Mouse (Mus musculus) ES-Bruce4 (cell line): ENCODE measurements around the gene Itih3. TPM values are rescaled to one million over a fixed set of nuclear protein-coding genes. Genes with fewer than 3 reads are reported as not detected.
A peak's percentile ranks its signal among the peaks of the same experiment; 100 is the strongest.

Source experiments
- H3K27ac ChIP-seq: 2 replicates; pipeline ENCODE4 v1.5.1; 2012; ENCODE audit warnings: low read length, inconsistent platforms; ENCODE audit not compliant: insufficient read depth
- H3K27me3 ChIP-seq: 2 replicates; pipeline ENCODE4 v1.6.1; 2012; ENCODE audit warnings: mild to moderate bottlenecking, low read length, inconsistent platforms; ENCODE audit not compliant: control insufficient read depth, poor library complexity, insufficient read depth, severe bottlenecking
- H3K36me3 ChIP-seq: 2 replicates; pipeline ENCODE4 v1.6.1; 2012; ENCODE audit warnings: inconsistent platforms, mild to moderate bottlenecking, low read length, moderate library complexity; ENCODE audit not compliant: control insufficient read depth, poor library complexity, insufficient read depth, severe bottlenecking
- H3K4me1 ChIP-seq: one replicate; pipeline ENCODE4 v1.8.1; 2011; ENCODE audit warnings: low read length; ENCODE audit not compliant: control insufficient read depth, insufficient read depth
- H3K4me3 ChIP-seq: 2 replicates; pipeline ENCODE4 v1.5.1; 2011; ENCODE audit warnings: low read depth, mild to moderate bottlenecking, low read length
- H3K9ac ChIP-seq: 2 replicates; pipeline ENCODE4 v1.6.1; 2012; ENCODE audit warnings: low read depth, mild to moderate bottlenecking, inconsistent platforms; ENCODE audit not compliant: poor library complexity, severe bottlenecking
- H3K9me3 ChIP-seq: replicated peaks from 2 replicates; pipeline ENCODE4 v1.6.1; 2012; ENCODE audit warnings: mild to moderate bottlenecking, low read length, inconsistent platforms; ENCODE audit not compliant: control insufficient read depth, poor library complexity, insufficient read depth, severe bottlenecking
- CTCF ChIP-seq: IDR thresholded peaks from one replicate; pipeline ENCODE4 v1.8.1; 2011; ENCODE audit warnings: low read depth, low read length
- EP300 ChIP-seq: IDR thresholded peaks from 2 replicates; pipeline ENCODE4 v1.6.1; 2011; ENCODE audit warnings: low read depth, low read length; ENCODE audit not compliant: insufficient read depth
- POLR2A ChIP-seq: IDR thresholded peaks from one replicate; pipeline ENCODE4 v1.8.1; 2011; ENCODE audit warnings: low read length; ENCODE audit not compliant: insufficient read depth
- polyA plus RNA-seq: library from polyadenylated mRNA; stranded (reverse); fragments of >200 nt; gene quantifications from 2 replicates; pipeline ENCODE4 v1.2.4, GENCODE M21; 2011; ENCODE audit warnings: low read depth; ENCODE audit not compliant: missing spikeins, insufficient read depth, insufficient read length

Gene Itih3
- polyA plus RNA-seq, 1 experiment: not detected

DNA sequence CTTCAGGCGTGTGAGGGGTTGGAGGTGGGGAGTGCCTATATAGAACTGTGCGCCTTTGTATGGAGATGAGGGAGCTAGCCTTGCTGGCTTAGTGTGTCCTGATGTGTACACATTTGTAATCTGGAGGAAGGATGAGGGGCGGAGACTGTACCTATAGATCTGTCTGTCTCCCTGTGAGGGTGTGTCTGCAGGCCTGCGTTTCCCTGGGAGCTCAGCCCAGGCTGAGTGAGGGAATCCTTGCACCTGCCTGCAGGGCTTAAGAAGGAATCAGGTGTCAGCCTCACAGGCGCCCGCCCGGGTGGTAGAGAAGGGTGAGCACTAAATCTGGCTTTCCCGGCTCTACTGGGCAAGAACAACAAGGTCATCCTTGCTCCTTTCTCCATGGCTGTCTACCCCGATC lies 43.8 kb downstream of the Itih3 start:
- no peak overlapping the region for H3K4me3 ChIP-seq
- no peaks in the 10 kb centered on the region for H3K36me3 ChIP-seq
- TF ChIP-seq POLR2A (no peak), CTCF (no peak), EP300 (0 out of 2 replicates have a peak, but pooled peaks have one; percentile 12)

DNA sequence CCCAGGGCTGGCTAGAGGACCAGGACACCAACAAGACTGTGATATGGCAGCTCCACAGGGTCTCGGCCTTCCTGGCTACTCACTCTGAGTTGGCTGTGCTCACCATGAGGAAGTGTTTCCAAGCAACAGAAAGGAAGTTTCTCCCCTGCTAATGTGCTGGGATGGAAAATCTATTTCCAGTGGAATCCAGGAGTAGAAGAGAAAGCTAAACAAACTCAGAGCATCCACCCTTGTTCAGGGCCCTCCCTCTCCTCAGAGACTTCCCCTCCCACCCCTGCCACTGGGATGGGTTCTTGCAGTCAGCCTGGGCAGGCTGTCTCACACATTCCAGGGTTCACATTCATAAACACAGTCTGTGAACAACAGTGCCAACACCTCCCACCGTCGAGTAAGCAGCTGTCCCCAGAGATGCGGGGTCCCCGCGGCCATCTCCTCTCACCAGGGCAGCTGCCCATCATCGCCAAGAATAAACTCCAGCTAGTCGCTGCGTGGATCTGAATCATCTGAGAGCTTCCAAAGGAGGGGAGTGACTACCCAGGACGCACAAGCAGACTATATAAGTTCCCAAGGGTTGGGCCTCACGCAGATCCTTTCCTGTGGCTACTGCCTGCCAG lies 44.5 kb downstream of the Itih3 start, which contains the start of gene Mustn1:
Mustn1 (plus strand) TSS at position 243 of the 614 bp plus-strand sequence.
- no peaks in the 10 kb centered on the region for H3K9me3 ChIP-seq
- no peaks in the 10 kb centered on the region for H3K27me3 ChIP-seq
- no peak within 1 kb of the TSS for H3K4me3 ChIP-seq
- H3K27ac ChIP-seq: no peak within 1 kb of the TSS
- no peak for TF ChIP-seq POLR2A
- TF ChIP-seq CTCF: no peak
- no peak for TF ChIP-seq EP300
- H3K4me1 ChIP-seq: peaks cover 2% of the 10 kb centered on the region
- H3K9ac ChIP-seq: no peak within 1 kb of the TSS
- H3K36me3 ChIP-seq: no peaks in the 10 kb centered on the region

More for the DNA sequence above, 43.8 kb downstream of the Itih3 start:
- Histone ChIP-seq H3K27ac (no peak overlapping the region), H3K9ac (no peak overlapping the region), H3K27me3 (no peaks in the 10 kb centered on the region), H3K4me1 (peaks cover 2% of the 10 kb centered on the region), H3K9me3 (no peaks in the 10 kb centered on the region)

DNA sequence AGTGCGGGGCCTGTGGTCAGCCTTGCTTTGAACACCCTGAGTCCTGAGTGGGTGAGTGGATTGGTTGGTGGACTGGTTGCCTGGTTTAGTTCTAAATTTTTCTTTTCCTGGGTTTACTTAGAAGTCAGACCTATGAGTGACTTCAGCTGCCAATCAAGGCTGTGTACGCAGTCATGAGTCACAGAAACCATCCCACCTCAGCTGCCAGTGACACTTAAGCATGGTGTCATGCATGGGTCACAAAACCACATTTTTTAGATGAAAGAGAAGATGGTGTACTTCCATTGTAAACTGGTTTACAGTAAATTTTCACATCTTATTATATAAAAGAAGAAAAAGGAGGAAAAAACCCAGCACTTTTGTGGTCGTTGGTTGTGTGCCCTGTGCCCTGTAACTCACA lies 45.7 kb downstream of the Itih3 start:
- Histone ChIP-seq H3K4me1 (peaks cover 2% of the 10 kb centered on the region), H3K4me3 (no peak overlapping the region), H3K27ac (no peak overlapping the region), H3K36me3 (no peaks in the 10 kb centered on the region), H3K9me3 (no peaks in the 10 kb centered on the region), H3K9ac (no peak overlapping the region), H3K27me3 (no peaks in the 10 kb centered on the region)
- TF ChIP-seq CTCF (no peak), POLR2A (no peak), EP300 (no peak)

DNA sequence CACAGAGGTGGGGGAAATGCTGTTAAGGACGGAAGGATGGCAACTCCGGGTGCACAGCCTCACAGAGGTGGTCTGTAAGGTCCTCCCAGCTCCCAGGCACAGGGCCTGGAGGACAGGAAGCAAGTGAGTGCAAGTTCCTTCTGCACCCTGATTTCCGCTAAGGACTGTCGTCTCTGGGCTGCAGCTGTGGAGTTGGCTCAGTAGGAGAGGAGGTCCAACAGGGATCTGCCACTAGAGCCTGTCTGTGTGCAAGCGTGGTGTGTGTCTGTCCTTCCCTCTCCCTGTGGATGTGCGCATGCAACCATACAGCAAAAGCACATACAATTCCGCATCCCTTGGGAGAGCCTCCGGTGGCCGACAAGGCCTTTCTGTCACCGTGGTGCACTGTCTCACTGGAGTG lies 47.1 kb downstream of the Itih3 start:
- Histone ChIP-seq H3K4me3 (no peak overlapping the region), H3K9ac (no peak overlapping the region), H3K4me1 (peaks cover 2% of the 10 kb centered on the region), H3K9me3 (no peaks in the 10 kb centered on the region), H3K27ac (no peak overlapping the region), H3K36me3 (no peaks in the 10 kb centered on the region), H3K27me3 (no peaks in the 10 kb centered on the region)
- TF ChIP-seq CTCF (no peak), POLR2A (no peak), EP300 (no peak)

DNA sequence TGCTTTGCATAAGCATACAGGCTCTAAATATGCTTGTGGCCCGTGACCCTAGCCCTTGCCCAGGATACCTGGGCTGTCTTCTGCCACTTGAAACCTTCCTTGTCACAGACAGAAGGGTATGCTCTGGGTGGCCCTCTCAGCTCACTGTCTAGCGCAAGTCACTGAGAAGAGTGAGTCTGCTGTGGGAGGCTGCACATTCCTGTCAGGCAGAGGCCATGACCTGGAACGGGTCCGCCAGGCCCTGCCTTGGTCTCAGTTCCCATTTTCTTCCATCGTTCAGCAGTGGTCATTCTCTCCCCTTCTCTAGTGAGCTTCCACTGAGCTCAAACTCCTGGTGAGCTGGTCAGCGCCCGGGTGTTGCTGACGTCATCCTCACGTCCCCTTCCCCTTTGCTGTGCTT lies 47.6 kb downstream of the Itih3 start:
- Histone ChIP-seq H3K36me3 (no peaks in the 10 kb centered on the region), H3K4me1 (peaks cover 2% of the 10 kb centered on the region), H3K4me3 (no peak overlapping the region), H3K27ac (no peak overlapping the region), H3K9me3 (no peaks in the 10 kb centered on the region), H3K9ac (no peak overlapping the region), H3K27me3 (no peaks in the 10 kb centered on the region)
- TF ChIP-seq EP300 (no peak), POLR2A (no peak), CTCF (no peak)

DNA sequence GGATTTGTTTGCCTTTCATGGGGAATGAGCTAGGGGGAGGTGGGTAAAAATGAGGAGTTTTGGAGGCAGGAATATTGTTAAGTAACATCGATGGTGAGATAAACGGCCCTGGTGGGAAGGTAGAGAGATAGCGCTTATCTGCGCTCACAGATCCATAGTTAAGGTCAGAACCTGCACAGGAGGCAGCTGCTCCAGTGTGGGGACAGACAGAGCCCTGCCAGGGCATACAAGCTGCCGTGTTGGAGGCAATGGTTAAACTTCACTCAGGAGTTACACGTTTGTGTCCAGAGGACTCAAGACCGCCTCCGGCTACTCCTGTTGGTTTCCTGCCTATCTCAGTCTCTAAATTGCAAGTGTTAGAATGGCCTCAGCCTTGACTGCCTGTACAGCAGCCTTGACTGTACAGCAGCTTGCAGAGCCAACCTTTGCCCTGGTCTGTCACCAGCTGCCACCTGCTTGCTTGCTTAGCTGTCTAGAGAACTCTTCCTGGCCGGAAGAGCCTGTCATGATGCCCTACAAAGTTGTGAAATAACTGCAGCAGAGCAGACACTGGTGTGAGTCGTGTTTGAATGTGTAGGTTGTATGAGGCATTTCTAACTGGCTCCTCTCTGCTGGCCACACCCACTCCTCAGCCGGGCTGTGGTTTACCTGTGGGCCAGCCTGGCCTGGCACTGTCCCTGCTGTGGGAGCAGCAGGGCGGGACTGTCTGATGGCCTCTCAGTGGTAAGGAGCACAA lies 48.3 kb downstream of the Itih3 start:
- Histone ChIP-seq H3K36me3 (no peaks in the 10 kb centered on the region), H3K9me3 (no peaks in the 10 kb centered on the region), H3K9ac (no peak overlapping the region), H3K27ac (no peak overlapping the region), H3K27me3 (no peaks in the 10 kb centered on the region), H3K4me1 (peaks cover 2% of the 10 kb centered on the region), H3K4me3 (no peak overlapping the region)
- TF ChIP-seq CTCF: no peak
- TF ChIP-seq POLR2A: no peak
- no peak for TF ChIP-seq EP300
